Mouse (Mus musculus): Measurements from ENCODE around the gene Coro1c. TPM values are rescaled to one million over a fixed set of nuclear protein-coding genes. Genes with fewer than 3 reads are reported as not detected.
"Not testable (repeated sequence)": the region's sequence is repeated elsewhere in the genome, so short reads cannot be mapped to it uniquely, and the experiment has no call there.

Gene Coro1c
- total RNA-seq, 2 experiments from 2014 or later = 70.4 to 84.2 TPM

DNA sequence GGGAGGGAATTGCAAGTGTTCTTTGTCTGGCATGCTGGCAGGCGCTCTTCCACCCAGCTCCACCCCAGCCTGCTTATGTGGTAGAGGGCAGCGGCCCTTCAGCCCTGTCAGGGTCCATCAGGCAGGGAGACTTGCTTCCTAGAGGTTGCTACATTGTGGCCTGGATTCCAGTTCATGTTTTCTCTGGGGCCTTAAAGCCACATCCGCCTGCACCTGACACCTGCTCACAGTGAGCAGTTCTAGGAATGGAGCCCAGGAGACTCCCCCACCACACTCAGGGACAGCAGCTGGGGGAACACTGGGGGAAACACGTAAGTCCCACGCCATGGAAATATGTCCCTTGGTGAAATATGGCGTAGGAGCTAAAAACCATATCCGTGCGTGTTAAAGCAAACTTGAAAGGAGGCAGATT, 76.1 kb downstream of the Coro1c start, which contains the start of gene Selplg:
Selplg (minus strand) TSS at position 155 of the 412 bp plus-strand sequence.
- no peak for DNase-seq (ENCODE audit: low spot score in 2 of 2)

DNA sequence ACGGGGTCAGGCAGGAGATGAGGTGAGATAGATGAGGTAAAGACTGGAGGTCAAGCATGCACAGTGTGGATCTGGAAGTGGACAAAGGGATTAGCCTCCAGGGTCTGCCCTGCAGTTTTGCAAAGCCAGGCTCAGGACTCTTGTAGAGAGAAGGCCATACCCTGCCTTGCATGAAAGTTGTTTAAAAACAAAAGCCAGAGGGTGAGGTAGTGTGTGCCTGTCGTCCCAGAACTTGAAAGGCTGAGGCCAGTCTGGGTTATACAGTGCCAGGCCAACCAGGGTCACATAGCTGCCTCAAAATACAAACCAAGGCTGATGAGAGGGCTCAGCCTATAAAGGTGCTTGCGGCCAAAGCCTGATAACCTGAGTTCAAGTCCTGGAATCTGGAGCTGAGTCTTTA, 76.8 kb downstream of the Coro1c start:
- no peak for DNase-seq (ENCODE audit: low spot score in 2 of 2)

DNA sequence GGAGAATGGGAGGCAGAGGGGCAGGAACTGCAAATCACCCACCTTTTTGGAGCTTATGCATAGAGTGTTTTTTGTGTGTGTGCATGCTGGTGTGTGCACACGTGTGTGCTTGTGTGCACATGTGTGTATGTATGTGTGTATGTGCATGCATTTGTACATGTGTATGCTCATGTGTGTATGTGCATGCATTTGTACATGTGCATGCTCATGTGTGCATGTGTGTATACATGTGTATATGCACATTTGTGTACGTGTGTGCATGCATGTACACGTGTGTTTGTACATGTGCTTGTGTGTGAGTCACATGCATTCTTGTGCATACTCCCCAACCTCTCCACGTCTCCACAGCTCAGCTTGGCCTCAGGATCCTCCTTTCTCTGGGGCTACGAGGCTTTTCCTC, 77.8 kb downstream of the Coro1c start:
- DNase-seq (ENCODE audit: low spot score in 2 of 2) = no peak

DNA sequence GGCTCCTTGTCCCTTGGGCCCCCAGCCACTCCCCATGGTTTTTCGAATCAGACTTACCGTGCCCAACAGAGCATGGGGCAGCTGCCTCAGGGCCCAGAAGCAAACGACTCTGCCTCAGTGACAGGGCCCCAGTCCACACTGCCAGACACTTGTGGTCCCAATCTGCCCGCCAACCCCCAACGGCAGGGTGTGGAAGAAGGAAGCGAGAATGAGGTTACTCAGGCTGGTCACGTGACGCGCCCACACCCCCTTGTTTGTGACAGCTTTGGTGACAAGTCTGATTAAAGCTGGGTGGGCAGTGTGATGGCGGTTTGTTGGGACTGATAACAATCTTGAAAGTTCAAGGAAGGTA, 78.3 kb downstream of the Coro1c start:
- DNase-seq (ENCODE audit: low spot score in 2 of 2) = peak in 1 of 2 experiments; percentile 50

DNA sequence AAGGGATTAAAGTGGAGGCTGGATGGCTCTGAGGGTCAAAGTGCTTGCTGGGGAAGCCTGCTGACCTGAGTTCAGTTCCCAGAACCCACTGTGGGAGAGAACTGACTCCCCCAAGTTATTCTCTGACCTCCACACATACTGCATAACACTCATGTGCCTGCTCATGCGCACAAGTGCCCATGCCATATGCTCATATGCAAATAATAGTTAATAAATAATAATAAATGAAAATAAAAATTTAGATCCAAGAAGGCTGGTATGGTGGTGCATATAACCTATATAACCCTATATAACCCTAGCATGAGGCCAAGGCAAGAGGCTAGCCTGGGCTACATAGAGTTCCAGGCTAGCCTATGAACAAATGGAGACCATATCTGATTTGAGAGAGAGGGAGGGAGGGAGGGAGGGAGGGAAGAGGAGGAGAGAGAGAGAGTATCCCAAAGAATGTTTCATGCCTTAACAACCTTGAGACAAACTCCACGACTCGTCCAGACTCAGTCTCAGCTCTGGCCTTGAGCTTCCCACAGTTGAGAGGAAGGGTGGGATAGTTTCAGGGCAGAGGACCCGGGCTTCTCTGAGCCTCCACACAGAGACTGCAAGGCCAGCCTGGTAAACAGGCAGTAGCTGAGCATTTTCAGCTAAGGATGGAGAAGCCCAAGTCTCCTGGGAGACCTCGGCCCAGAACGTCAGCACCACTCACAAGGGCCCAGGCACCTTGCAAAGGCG, 78.8 kb downstream of the Coro1c start:
- no peak for DNase-seq (ENCODE audit: low spot score in 2 of 2)

DNA sequence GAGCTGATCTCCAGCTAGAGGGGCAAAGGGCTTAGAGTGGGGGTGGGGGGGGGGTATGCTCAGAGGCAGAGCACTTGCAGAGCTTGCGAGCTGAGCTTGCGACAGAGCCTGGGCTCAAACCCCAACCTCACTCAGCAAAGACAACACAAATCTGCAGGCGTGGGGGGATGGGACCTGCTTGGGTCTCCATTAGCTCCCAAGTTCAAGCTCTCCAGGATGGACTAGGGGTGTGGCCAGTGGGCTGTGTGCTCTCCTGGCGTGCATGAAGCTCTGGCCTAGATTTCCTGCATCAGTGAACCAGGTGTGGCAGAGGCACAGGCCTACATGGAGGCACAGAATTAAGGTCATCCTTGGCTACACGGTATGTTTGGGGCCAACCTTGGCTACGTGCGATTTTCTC, 80.1 kb downstream of the Coro1c start:
- no peak for DNase-seq (ENCODE audit: low spot score in 2 of 2)

DNA sequence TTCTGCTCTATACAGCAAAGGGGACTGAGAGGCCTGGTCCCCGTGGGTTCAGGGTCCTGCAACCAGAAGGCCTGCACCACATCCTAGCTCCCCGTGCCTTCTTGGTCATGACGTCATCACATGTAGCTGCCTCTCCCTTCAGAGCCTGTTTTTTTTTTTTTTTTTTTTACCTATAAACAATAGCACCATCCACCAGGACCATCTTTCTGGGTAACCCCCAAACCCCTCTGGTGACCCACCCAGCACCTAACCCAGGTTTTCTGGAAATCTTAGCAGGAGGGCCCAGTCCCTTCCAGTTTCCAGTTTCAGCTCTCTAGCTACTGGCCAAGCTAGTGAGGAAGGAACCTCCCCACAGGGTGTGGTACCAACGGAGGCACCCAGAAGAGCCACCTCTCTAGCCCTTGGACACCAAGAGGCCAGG, 80.6 kb downstream of the Coro1c start:
- no peak for DNase-seq (ENCODE audit: low spot score in 2 of 2)

DNA sequence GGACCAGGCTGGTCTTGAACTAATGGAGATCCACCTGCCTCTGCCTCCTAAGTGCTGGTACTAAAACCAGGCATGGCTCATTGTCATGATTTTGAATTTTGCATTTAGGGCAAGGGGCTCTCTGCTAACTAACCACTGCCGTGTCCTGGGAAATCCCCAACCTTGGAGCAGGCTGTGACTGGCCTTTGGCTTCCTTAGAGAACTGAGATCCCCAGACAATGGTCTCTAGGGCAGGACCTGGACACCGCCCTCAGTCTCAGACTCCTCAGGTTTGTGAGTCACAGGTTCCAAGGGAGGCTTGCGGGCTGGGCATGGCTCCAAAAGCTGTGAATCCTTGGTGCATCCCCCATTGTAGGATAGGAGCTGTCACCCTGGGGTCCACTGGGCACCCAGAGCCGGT, 81.9 kb downstream of the Coro1c start:
- DNase-seq (ENCODE audit: low spot score in 2 of 2) = no peak

DNA sequence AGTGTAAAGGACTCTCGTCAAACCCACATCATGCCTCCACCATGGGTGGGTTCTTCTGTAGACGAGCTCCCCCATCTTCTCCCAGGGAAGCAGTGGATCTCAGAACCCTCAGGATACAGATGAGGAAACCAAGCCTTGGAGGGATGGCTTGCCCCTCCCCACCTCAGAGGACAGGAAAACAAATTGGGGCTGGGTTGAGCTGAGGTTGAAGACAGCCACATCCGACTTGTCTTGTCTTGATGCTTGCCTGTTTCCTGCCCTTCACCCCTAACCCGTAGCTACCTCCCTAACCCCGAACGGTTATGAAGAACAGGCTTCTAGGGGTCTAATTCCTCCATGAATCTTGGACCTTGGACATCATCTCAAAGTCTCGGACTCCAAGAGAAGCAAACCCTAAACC, 83.0 kb downstream of the Coro1c start:
- DNase-seq (ENCODE audit: low spot score in 2 of 2) = no peak

DNA sequence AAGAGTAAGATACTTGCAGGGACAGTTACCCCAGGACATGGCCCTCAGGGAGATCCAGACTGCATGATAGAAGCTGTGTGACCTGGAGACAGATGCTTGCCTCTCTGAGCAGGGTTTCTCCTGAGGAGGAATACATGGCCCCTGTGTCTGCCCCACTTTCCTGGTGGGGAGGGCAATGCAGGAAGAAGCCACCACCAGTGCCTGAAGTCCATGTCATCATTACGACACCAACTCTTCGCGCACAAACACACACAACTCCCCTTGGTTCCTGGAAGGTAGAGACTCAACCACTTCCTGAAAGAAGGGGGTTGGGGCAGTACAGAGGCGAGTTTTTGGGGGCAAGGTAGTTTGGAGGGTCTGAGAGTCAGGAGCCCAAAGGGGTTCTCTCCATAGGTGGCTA, 84.3 kb downstream of the Coro1c start:
- no peak for DNase-seq (ENCODE audit: low spot score in 2 of 2)

DNA sequence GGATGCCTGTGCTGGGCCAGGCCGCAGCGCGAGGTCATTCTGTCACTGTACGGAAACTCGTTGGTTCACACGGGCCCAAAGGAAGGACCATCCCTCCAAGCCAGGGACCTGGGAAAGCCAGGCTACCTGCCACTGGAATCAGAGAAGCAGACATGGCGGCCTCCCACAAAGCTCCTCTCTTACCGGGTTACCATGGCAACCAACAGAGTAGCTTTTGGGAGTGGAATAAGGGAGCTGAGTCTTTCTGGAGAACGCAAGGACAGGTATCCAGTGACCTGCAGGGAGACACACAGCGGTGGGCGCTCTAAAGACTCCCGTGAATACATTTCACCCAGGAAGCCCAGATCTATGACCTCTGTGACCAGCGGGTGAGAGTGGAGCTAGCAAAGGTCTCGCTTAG, 90.0 kb downstream of the Coro1c start:
- no peak for DNase-seq (ENCODE audit: low spot score in 2 of 2)

DNA sequence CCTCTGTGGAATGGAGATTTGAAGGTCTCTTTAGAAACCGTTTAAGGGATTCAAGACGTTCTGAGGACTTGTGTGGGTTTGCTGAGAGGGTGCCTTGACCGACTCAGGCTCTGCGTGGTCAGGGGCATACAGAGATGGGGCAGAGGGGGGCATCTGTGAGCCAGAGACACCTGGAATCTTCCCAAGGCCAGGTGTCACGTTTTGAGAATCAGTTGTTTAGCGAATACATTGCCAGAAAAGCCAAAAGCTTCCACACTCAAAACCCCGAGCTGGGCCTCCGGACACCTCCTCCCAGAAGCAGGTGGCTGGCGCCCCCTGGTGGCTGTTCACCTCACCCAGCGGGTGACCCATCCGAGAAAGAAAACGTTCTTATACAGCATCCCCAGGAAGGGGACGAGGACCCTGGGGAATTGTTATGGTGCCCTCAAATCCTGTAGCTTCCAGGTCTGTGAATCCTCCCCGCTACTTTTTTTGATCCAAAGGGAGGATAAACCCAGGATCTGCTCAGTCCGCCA, 92.9 kb downstream of the Coro1c start:
- DNase-seq (ENCODE audit: low spot score in 2 of 2) = peak; percentile 78 to 84

DNA sequence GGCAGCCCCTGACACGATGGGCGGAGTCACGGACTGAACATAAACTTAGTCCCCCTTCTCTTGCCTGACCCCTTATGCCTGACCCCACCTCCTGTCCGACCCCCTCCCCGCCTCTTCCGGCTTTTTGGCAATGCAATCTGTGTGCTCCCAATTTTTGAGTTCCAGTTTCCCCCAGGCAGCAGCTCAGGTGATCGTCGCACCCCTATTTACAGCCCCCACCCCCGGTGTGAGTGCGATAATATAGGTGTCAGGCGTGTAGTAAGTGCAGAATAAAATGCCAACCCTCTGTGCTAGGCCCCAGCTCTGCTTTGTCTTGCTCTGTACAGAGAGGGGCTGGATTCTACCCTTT, 93.5 kb downstream of the Coro1c start:
- DNase-seq (ENCODE audit: low spot score in 2 of 2) = no peak

DNA sequence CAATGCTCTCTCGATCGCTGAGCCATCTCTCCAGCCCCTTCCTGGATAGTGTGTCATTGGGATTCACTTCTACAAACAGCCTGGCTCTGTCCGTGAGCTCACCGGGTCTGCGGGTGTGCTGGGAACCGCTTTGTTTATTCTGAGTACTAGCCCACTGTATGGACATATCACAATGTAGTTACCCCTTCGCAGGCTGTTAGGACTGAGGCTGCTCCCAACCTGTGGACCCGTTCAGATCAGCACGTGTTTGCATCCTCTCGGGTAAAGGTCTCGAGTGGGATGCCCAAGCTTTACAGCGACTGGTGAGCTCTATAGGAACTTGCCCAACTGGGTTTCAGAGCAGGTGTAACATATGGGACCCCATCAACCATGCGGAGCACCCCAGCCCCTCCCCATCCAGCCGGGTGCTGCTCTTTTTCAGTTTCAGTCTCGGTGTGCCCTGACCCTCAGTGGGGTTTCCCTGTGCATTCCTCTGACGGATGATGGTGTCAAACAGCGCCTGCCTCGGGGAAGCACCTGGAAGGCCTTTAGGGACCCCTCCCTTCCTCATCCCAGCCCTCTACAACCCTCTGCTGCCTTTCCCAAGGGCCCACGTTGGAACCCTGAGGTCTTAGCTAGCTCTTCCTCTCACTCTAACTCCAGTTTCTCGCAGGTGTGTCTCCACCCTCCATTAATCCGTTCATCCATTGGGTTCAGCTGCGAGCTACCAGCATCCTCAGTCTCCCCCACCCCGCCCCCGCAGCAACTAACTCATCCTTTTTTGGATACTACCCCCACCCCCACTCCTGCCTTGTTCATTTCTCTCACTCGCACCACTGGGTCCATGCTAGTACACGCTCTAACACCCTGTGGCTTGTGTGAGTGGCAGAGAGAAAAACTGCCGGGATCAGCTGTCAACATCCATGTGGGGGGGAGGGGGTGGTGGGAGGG, 94.2 kb downstream of the Coro1c start:
- DNase-seq (ENCODE audit: low spot score in 2 of 2) = no peak

DNA sequence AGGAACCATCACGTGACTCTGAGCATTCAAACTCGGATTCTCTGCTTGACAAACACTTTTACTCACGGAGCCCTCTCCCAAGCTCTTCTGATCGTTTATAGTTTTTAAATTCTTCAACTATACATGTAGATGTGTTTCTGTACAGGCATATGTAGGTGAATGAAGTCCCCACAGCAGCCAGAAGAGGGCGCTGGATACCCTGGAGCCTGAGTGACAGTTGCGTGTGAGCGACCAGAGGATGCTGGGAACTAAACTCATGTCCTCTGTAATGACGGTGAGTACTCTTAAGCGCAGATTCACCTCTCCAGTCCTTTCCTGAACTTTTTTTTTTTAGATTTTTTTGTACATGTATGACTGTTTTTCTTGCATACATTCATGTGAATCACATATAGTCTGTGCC, 95.0 kb downstream of the Coro1c start:
- no peak for DNase-seq (ENCODE audit: low spot score in 2 of 2)

DNA sequence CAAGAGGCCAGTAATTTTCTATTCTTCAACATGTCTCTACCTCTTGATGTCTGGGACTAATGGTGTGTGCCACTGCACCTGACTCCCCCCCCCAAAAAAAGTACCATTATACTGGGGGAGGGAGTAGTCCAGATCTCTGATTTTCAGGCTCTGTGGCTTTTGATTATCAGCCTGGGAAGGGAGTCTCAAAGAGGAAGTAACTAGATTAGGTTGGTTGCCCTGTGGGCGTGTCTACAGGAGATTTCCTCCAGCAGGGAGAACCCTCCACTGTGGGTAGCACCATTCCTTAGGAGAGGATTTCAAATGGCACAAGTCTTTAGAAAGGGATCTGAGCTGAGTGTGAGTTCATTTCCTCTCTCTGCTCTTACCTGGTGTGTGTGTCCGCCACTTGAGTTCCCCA, 95.9 kb downstream of the Coro1c start:
- DNase-seq (ENCODE audit: low spot score in 2 of 2) = no peak

DNA sequence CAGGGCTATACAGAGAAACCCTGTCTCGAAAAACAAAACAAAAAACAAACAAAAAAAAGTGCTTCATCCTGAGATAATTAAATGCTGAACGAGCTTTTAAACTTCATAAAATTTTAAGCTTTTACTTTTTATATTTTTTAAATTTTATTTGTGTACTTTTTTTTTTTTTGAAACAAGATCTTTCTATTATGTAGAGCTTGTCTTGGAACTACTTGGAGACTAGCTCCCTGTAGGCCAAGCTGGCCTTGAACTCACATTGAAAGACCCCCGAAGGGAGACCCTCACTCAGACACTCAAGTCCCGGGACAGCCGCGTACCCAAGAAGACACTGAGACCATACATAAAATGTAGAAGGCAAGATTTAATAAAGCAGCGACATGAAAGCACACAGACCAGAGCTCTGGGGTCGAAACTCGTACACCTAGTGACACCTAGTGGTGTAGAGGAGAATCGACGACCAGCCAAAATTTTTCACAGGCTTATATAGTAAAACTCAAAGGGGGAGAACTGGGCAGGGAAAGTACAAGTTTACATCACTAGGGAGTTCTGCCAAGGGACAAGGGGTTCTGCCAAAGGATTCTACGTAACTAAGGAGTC, 96.6 kb downstream of the Coro1c start:
- not testable (repeated sequence) for DNase-seq (ENCODE audit: low spot score in 2 of 2)

DNA sequence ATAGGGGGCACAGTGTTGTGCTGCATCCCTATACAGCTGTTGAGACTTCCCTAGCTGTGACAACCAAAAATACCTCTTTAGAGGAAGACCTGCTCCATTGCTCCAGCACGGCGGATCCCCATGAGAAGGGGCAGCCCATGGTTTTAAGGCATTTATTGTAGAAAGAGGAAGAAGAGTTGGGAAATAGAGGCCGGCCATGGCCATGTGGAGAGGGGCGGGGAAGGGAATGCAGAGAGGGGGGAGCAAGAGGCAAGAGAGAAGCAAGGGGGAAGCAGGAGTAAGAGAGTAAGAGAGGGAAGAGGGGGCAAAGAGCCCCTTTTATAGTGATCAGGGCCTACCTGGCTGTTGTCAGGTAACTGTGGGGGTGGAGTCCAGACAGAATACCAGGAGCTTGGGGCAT, 98.4 kb downstream of the Coro1c start:
- DNase-seq (ENCODE audit: low spot score in 2 of 2) = no peak

DNA sequence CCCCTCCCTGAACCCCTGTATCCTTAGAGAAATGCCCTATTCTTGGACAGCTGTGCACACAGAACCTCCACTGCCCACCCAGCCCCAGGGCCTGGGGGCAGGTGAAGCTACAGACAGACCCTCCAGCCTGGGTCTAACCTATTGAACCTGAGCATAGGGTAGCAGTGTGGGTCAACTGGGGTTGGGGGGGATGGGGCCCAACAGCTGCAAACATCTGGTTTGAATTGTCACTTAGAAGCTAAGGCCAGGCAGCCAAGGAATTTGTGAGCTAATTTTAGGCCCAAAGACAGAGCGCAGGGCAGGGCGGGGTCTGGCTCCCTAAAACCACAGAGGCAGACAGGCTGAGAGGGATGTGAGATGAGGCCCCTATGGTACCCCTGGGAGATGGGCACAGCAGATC, 100.4 kb downstream of the Coro1c start:
- DNase-seq (ENCODE audit: low spot score in 2 of 2) = no peak

DNA sequence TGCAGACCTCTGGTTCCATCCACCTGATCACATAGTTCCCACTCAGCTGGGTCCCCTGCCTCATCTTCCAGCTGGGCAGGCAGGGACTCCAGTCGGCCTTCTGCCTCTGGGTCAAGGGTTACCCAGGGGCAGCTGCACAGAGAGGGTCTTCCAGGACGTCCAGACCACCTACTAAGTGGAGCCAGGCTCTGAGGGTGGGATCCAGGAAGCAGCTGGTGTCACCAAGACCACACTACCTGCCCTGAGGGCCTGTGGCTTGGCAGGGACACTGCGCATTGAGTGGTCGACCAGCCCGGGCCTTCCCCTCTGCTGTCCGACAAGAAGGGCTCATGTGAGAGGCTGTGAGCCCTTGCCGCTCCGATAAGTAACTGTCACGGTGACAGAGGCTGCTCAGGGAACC, 100.8 kb downstream of the Coro1c start:
- no peak for DNase-seq (ENCODE audit: low spot score in 2 of 2)

DNA sequence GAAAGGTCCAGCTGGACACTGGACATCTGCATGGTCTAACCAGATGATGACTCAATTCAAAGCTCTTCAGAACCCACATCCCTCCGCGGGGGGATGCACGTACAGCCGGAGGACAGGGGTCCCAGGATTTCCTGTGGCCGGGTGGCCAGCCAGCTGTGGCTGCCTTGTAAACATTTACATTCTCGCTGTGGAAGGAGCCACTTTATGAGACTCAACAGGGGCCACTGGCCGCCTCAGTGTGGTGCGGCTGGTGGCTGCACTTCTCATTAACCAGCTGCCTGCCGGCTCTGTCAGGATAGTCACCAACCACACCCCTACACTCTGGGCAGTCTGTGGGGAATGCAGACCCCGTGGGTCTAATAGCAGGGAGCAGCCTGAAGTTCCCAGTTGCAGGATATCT, 102.1 kb downstream of the Coro1c start:
- no peak for DNase-seq (ENCODE audit: low spot score in 2 of 2)

DNA sequence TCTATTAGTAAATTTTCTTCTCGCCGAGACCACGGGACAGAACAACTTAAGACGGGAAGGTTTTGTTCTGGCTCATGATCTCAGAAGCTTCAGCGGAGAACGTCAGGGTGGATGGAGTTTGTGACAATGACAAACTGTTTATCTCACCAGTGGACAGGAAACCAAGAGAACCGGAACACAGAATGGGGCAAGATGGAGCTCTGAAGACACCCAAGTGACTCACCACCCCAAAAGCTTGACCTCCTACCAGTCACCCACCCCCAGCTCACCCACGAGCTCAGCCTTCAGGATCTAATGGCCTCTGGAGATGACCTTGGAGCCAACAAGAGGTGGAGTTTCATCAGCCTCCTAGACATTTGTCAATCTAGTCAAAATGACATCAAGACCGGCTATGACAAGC, 103.3 kb downstream of the Coro1c start:
- DNase-seq (ENCODE audit: low spot score in 2 of 2) = no peak
